Mouse (Mus musculus) myocyte (in vitro differentiated cells): ENCODE results near the gene Ppp2r5c. TPM values are rescaled to one million over a fixed set of nuclear protein-coding genes. Genes with fewer than 3 reads are reported as not detected.

Experiments used
- H3K27me3 ChIP-seq: one replicate; pipeline ENCODE4 v1.6.1; 2011; ENCODE audit not compliant: control insufficient read depth, insufficient read depth, insufficient read length
- H3K36me3 ChIP-seq: one replicate; pipeline ENCODE4 v1.6.1; 2011; ENCODE audit not compliant: control insufficient read depth, insufficient read depth
- H3K4me2 ChIP-seq: one replicate; pipeline ENCODE4 v1.6.1; 2011; ENCODE audit warnings: low read depth, control low read depth
- H3K4me3 ChIP-seq: one replicate; pipeline ENCODE4 v1.5.1; 2011; ENCODE audit warnings: mild to moderate bottlenecking, control low read depth, moderate library complexity
- H3K79me2 ChIP-seq: one replicate; pipeline ENCODE4 v1.6.1; 2011; ENCODE audit not compliant: control insufficient read depth, insufficient read depth
- H3ac ChIP-seq: one replicate; pipeline ENCODE4 v1.6.1; 2011; ENCODE audit not compliant: control insufficient read depth, insufficient read length
- CEBPB ChIP-seq: IDR thresholded peaks from 2 replicates; pipeline ENCODE4 v1.6.1; 2011; ENCODE audit warnings: mild to moderate bottlenecking, moderate library complexity; ENCODE audit not compliant: poor library complexity, insufficient read depth, severe bottlenecking
- E2F4 ChIP-seq: IDR thresholded peaks from one replicate; pipeline ENCODE4 v1.6.1; 2011; ENCODE audit warnings: mild to moderate bottlenecking, control low read depth, moderate library complexity; ENCODE audit not compliant: insufficient read depth
- MAX ChIP-seq: IDR thresholded peaks from one replicate; pipeline ENCODE4 v1.6.1; 2011; ENCODE audit warnings: low read depth, mild to moderate bottlenecking, control low read depth
- MYOD1 ChIP-seq, 3 experiments: IDR thresholded peaks; one replicate each; pipeline ENCODE4 v1.6.1; 2011; ENCODE audit warnings: control low read depth in 2 of 3, low read depth in 2 of 3, mild to moderate bottlenecking in 2 of 3, moderate library complexity in 1 of 3; ENCODE audit not compliant: insufficient read length in 2 of 3, control insufficient read depth in 1 of 3
- MYOG ChIP-seq, 3 experiments: IDR thresholded peaks; one replicate each; pipeline ENCODE4 v1.6.1; 2011; ENCODE audit warnings: control low read depth in 2 of 3, low read depth in 2 of 3, mild to moderate bottlenecking in 2 of 3; ENCODE audit not compliant: insufficient read length in 2 of 3, control insufficient read depth in 1 of 3, insufficient read depth in 1 of 3
- POLR2A ChIP-seq: IDR thresholded peaks from one replicate; pipeline ENCODE4 v1.6.1; 2011; ENCODE audit warnings: low read depth, mild to moderate bottlenecking, control low read depth, moderate library complexity; ENCODE audit not compliant: insufficient read length
- POLR2AphosphoS2 ChIP-seq: IDR thresholded peaks from one replicate; pipeline ENCODE4 v1.6.1; 2011; ENCODE audit warnings: low read depth, control low read depth; ENCODE audit not compliant: insufficient read length
- REST ChIP-seq: IDR thresholded peaks from one replicate; pipeline ENCODE4 v1.6.1; 2011; ENCODE audit warnings: mild to moderate bottlenecking, control low read depth, moderate library complexity; ENCODE audit not compliant: insufficient read depth, insufficient read length
- SRF ChIP-seq: IDR thresholded peaks from one replicate; pipeline ENCODE4 v1.6.1; 2011; ENCODE audit warnings: low read depth; ENCODE audit not compliant: control insufficient read depth, insufficient read length
- TCF12 ChIP-seq: IDR thresholded peaks from one replicate; pipeline ENCODE4 v1.6.1; 2011; ENCODE audit warnings: mild to moderate bottlenecking, control low read depth; ENCODE audit not compliant: poor library complexity, insufficient read depth, severe bottlenecking
- TCF3 ChIP-seq: IDR thresholded peaks from one replicate; pipeline ENCODE4 v1.6.1; 2011; ENCODE audit warnings: low read depth, control low read depth; ENCODE audit not compliant: insufficient read length
- USF1 ChIP-seq: IDR thresholded peaks from one replicate; pipeline ENCODE4 v1.6.1; 2011; ENCODE audit warnings: low read depth, mild to moderate bottlenecking, control low read depth, moderate library complexity
- polyA plus RNA-seq: library from polyadenylated mRNA; unstranded; fragments of >200 nt; fragmentation: generic; extraction: Trizol; gene quantifications from one replicate; pipeline ENCODE4 v1.2.1, GENCODE M21; 2012; ENCODE audit warnings: missing spikeins

The Ppp2r5c gene
- polyA plus RNA-seq, 1 experiment, result 42.1 TPM

- H3ac ChIP-seq, result no peak overlapping the region
- peaks cover 4% of the 10 kb centered on the region for H3K36me3 ChIP-seq
- H3K4me2 ChIP-seq, result no peak overlapping the region
- no peaks in the 10 kb centered on the region for H3K27me3 ChIP-seq
- no peak overlapping the region for H3K4me3 ChIP-seq
- no peak for TF ChIP-seq MYOD1 (IDR thresholded peaks at IDR 0.05; ENCODE audit: control insufficient read depth in 1 of 3, insufficient read length in 2 of 3, low read depth in 2 of 3)
- TF ChIP-seq POLR2A, result no peak
- TF ChIP-seq E2F4, result no peak
- TF ChIP-seq MYOG (IDR thresholded peaks at IDR 0.05; ENCODE audit: control insufficient read depth in 1 of 3, insufficient read depth in 1 of 3, insufficient read length in 2 of 3, low read depth in 2 of 3), result no peak
- no peak for TF ChIP-seq TCF12
- no peak for TF ChIP-seq CEBPB
- no peak for TF ChIP-seq MAX
- TF ChIP-seq USF1, result no peak
- no peak for TF ChIP-seq REST
- no peak for TF ChIP-seq POLR2AphosphoS2
- no peak for TF ChIP-seq SRF
- no peak for TF ChIP-seq TCF3
- H3K79me2 ChIP-seq, result peaks cover 89% of the 10 kb centered on the region
Measured at GRCm38 (mm10) chr12:110489946-110490701, 43.2 kb downstream of the Ppp2r5c start.

- H3ac ChIP-seq, result no peak overlapping the region
Measured at GRCm38 (mm10) chr12:110492436-110492835, 45.5 kb downstream of the Ppp2r5c start.

DNA sequence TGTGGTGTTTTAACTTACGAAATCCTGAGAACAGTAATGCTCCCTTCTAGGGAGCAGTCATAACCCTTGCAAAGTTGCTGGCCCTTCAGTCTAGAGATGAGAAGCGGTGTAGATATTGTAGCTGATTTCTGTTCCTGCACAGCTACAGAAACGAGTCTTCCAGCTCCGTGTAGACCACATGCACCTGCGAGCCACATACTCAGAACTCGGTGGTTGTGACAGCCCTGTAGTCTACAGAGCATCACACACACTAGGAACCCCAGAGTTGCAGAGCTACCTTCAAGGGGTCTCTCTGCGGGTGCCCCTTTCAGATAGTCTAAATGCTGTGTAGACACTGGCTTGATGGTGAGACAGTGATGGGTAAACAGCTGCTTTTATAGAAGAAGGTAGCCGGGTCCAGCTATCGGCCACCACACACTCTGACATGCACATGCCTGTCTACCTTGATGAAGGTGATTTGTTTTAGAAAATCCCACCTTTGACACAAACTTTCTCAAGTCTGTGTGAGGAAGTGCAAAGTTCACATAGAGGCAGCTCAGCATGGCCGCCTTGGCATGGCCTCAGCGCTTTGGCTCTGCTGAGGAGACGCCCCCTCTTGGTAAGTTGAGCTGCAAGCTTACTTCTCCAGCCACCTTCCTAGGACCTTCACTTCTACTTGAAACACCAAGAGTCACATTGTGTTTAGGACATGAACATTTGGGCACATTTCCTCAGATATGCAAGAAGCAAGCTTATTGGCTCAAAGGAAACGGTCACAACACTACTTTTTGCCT, 46.9 kb downstream of the Ppp2r5c start:
- Histone ChIP-seq H3K79me2 (peaks cover 87% of the 10 kb centered on the region), H3K36me3 (peaks cover 4% of the 10 kb centered on the region), H3K27me3 (no peaks in the 10 kb centered on the region), H3ac (no peak overlapping the region), H3K4me3 (no peak overlapping the region), H3K4me2 (no peak overlapping the region)
- TF ChIP-seq E2F4, result no peak

More at GRCm38 (mm10) chr12:110492436-110492835, 45.5 kb downstream of the Ppp2r5c start:
- H3K4me2 ChIP-seq, result no peak overlapping the region
- peaks cover 4% of the 10 kb centered on the region for H3K36me3 ChIP-seq
- TF ChIP-seq MYOG (IDR thresholded peaks at IDR 0.05; ENCODE audit: control insufficient read depth in 1 of 3, insufficient read depth in 1 of 3, insufficient read length in 2 of 3, low read depth in 2 of 3) (no peak), USF1 (no peak), POLR2A (no peak), REST (no peak), MAX (no peak), POLR2AphosphoS2 (no peak)
- H3K27me3 ChIP-seq, result no peaks in the 10 kb centered on the region
- H3K4me3 ChIP-seq, result no peak overlapping the region
- H3K79me2 ChIP-seq, result peaks cover 87% of the 10 kb centered on the region

GRCm38 (mm10) chr12:110494846-110495245, 47.9 kb downstream of the Ppp2r5c start:
- no peak for TF ChIP-seq MYOG (IDR thresholded peaks at IDR 0.05; ENCODE audit: control insufficient read depth in 1 of 3, insufficient read depth in 1 of 3, insufficient read length in 2 of 3, low read depth in 2 of 3)
- Histone ChIP-seq H3K4me3 (no peak overlapping the region), H3K27me3 (no peaks in the 10 kb centered on the region), H3K79me2 (peaks cover 87% of the 10 kb centered on the region), H3K4me2 (no peak overlapping the region), H3ac (no peak overlapping the region), H3K36me3 (peaks cover 4% of the 10 kb centered on the region)

GRCm38 (mm10) chr12:110495260-110495659, 48.3 kb downstream of the Ppp2r5c start:
- Histone ChIP-seq H3K4me3 (no peak overlapping the region), H3K27me3 (no peaks in the 10 kb centered on the region), H3K36me3 (peaks cover 1% of the 10 kb centered on the region), H3K4me2 (no peak overlapping the region), H3K79me2 (peaks cover 87% of the 10 kb centered on the region), H3ac (no peak overlapping the region)
- no peak for TF ChIP-seq MAX
- TF ChIP-seq MYOD1 (IDR thresholded peaks at IDR 0.05; ENCODE audit: control insufficient read depth in 1 of 3, insufficient read length in 2 of 3, low read depth in 2 of 3), result no peak
